Mouse (Mus musculus) limb, embryonic 12.5 days (tissue): ENCODE results near the gene Armc10. TPM values are rescaled to one million over a fixed set of nuclear protein-coding genes. Genes with fewer than 3 reads are reported as not detected.
"Not testable (repeated sequence)": the region's sequence is repeated elsewhere in the genome, so short reads cannot be mapped to it uniquely, and the experiment has no call there.

Source experiments
- ATAC-seq: fragments of 200-750 bp; cut with Nextera tagmentation; 2 replicates; pipeline ENCODE4 v1.8.0; 2017; ENCODE audit warnings: low read depth, moderate TSS enrichment; ENCODE audit not compliant: insufficient number of reproducible peaks, insufficient read depth, low FRiP score, low TSS enrichment
- H3K27ac ChIP-seq: fragments of 300-500 bp; sonication (generic); 2 replicates; pipeline ENCODE4 v1.5.1; 2016; ENCODE audit warnings: mild to moderate bottlenecking, moderate library complexity
- H3K27me3 ChIP-seq: fragments of 300-500 bp; sonication (generic); 2 replicates; pipeline ENCODE4 v1.6.1; 2016; ENCODE audit warnings: mild to moderate bottlenecking, moderate library complexity
- H3K36me3 ChIP-seq: fragments of 300-500 bp; sonication (generic); 2 replicates; pipeline ENCODE4 v1.6.1; 2016; ENCODE audit warnings: mild to moderate bottlenecking, moderate library complexity
- H3K4me1 ChIP-seq: fragments of 300-500 bp; sonication (generic); replicated peaks from 2 replicates; pipeline ENCODE4 v1.6.1; 2016
- H3K4me2 ChIP-seq: fragments of 300-500 bp; sonication (generic); 2 replicates; pipeline ENCODE4 v1.6.1; 2016; ENCODE audit warnings: mild to moderate bottlenecking, moderate library complexity
- H3K4me3 ChIP-seq: fragments of 300-500 bp; sonication (generic); replicated peaks from 2 replicates; pipeline ENCODE4 v1.5.1; 2016; ENCODE audit warnings: mild to moderate bottlenecking
- H3K9ac ChIP-seq: fragments of 300-500 bp; sonication (generic); replicated peaks from 2 replicates; pipeline ENCODE4 v1.6.1; 2016; ENCODE audit warnings: mild to moderate bottlenecking, moderate library complexity
- H3K9me3 ChIP-seq: fragments of 300-500 bp; sonication (generic); 2 replicates; pipeline ENCODE4 v1.6.1; 2016; ENCODE audit warnings: mild to moderate bottlenecking, moderate library complexity
- WGBS: fragments of 180-500 bp; shearing (Covaris S2); methylation state at CpG from one replicate; pipeline ENCODE4 v1.1.7; 2016; 5-methylcytosine and 5-hydroxymethylcytosine counted together
- polyA plus RNA-seq: library from polyadenylated mRNA; unstranded; fragments of >200 nt; fragmentation: Nextera tagmentation; extraction: Ambion mirVana; gene quantifications from 2 replicates; pipeline ENCODE4 v1.2.1, GENCODE M21; 2016

Armc10 gene
- polyA plus RNA-seq, 1 experiment from 2014 or later: 62.0 TPM

DNA sequence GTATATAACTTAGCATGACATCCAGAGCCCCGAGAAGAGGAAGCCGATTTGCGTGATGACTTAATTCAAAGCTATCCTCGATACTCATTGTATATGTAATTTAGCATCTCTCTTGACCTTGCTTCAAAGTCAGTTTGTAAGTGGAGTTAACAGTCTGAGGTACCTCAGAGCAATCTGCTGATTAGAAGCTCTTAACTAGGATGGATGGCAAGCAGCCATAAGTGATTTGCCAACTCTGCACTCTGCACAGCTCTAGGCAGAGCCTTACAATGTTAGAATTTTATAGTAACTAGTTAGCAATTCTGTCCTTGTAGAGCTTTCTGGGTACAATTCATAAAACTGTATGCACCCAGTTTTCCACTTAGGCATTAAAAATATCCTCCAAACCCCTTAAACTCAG is 60.9 kb downstream of the Armc10 start:
- no peak for ATAC-seq
- H3K4me1 ChIP-seq: no peaks in the 10 kb centered on the region
- no peak overlapping the region for H3K27ac ChIP-seq
- no peak overlapping the region for H3K4me2 ChIP-seq
- H3K9me3 ChIP-seq: peaks cover 5% of the 10 kb centered on the region; the same call in 1 of the 2 replicates
- no peak overlapping the region for H3K4me3 ChIP-seq
- no peaks in the 10 kb centered on the region for H3K27me3 ChIP-seq
- H3K36me3 ChIP-seq: no peaks in the 10 kb centered on the region
- no peak overlapping the region for H3K9ac ChIP-seq
- 96% methylated on average over 4 of the region's 4 CpGs for WGBS

DNA sequence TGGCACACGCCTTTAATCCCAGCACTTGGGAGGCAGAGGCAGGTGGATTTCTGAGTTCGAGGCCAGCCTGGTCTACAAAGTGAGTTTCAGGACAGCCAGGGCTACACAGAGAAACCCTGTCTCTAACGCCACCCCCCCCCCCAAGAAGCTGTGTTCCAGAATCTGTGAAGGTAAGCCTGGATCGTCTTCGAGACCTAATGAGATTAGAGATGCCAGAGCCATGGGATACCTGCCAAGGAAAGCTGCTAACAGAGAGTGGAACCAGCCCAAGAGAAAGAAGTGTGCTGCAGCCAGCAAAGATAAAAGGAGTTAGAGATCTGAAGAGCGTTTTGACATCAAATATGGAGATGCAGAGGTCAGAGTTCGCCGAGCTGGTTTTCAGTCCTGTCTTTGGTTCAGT is 62.4 kb downstream of the Armc10 start:
- ATAC-seq, H3K4me1 ChIP-seq, H3K4me3 ChIP-seq, H3K27ac ChIP-seq, H3K9ac ChIP-seq, H3K27me3 ChIP-seq, H3K4me2 ChIP-seq, H3K36me3 ChIP-seq, H3K9me3 ChIP-seq: not testable (repeated sequence)
- 94% methylated on average over 8 of the region's 8 CpGs for WGBS

Other genes starting within 250 kb of the Armc10 start
- 0.06 TPM in 1 of 2 replicates, not detected in the other for gene Ccdc146, start 221.1 kb upstream of the Armc10 start, polyA plus RNA-seq
- gene Fam185a, start 220.9 kb upstream of the Armc10 start, polyA plus RNA-seq: 5.5 and 5.7 TPM in 2 replicates
- gene Lrrc17, start 102.3 kb upstream of the Armc10 start, polyA plus RNA-seq: 51.3 and 61.0 TPM in 2 replicates
- 0.13 and 0.26 TPM in 2 replicates for gene Fbxl13, start 179 bp upstream of the Armc10 start, polyA plus RNA-seq
- 2.8 and 3.2 TPM in 2 replicates for gene Napepld, start 55.6 kb downstream of the Armc10 start, polyA plus RNA-seq
- gene Pmpcb, start 91.3 kb downstream of the Armc10 start, polyA plus RNA-seq: 84.8 and 91.8 TPM in 2 replicates
- 79.7 and 81.9 TPM in 2 replicates for gene Dnajc2, start 139.4 kb downstream of the Armc10 start, polyA plus RNA-seq
- gene Psmc2, start 139.5 kb downstream of the Armc10 start, polyA plus RNA-seq: 194 and 207 TPM in 2 replicates
- 0.10 and 0.20 TPM in 2 replicates for gene Slc26a5, start 219.8 kb downstream of the Armc10 start, polyA plus RNA-seq